Mouse (Mus musculus) MEL (cell line): ENCODE measurements around the gene Ptgis. TPM values are rescaled to one million over a fixed set of nuclear protein-coding genes. Genes with fewer than 3 reads are reported as not detected.

Source experiments
- DNase-seq: peaks from one replicate; pipeline ENCODE4 v3.0.0; 2011; ENCODE audit warnings: low read depth, low spot score
- H3K27ac ChIP-seq: 2 replicates; pipeline ENCODE4 v1.5.1; 2012; ENCODE audit warnings: low read depth, mild to moderate bottlenecking, control low read depth, low read length, moderate library complexity; ENCODE audit not compliant: control insufficient read depth
- H3K27me3 ChIP-seq, 2 experiments: fragments of 150-350 bp in 1 of 2; sonication (generic) in 1 of 2; 2 replicates each; pipeline ENCODE4 v1.6.1; 2012; ENCODE audit warnings: low read length in 2 of 2, mild to moderate bottlenecking in 2 of 2, improper control_type of control experiment in 1 of 2, moderate library complexity in 1 of 2; ENCODE audit not compliant: insufficient read depth in 2 of 2, control insufficient read depth in 1 of 2
- H3K36me3 ChIP-seq, 2 experiments: 2 replicates each; pipeline ENCODE4 v1.6.1; 2012 to 2014; ENCODE audit warnings: low read length in 2 of 2, improper control_type of control experiment in 1 of 2, inconsistent platforms in 1 of 2, mild to moderate bottlenecking in 1 of 2; ENCODE audit not compliant: insufficient read depth in 2 of 2, control insufficient read depth in 1 of 2
- H3K4me1 ChIP-seq, 2 experiments: fragments of 150-350 bp in 1 of 2; sonication (generic) in 1 of 2; 2 replicates each; pipeline ENCODE4 v1.6.1; 2012; ENCODE audit warnings: low read length in 2 of 2, improper control_type of control experiment in 1 of 2, mild to moderate bottlenecking in 1 of 2; ENCODE audit not compliant: insufficient read depth in 2 of 2, control insufficient read depth in 1 of 2
- H3K4me3 ChIP-seq, 2 experiments: fragments of 150-350 bp in 1 of 2; sonication (generic) in 1 of 2; 2 replicates each; pipeline ENCODE4 v1.5.1; 2012; ENCODE audit warnings: low read depth in 2 of 2, low read length in 2 of 2, mild to moderate bottlenecking in 2 of 2, moderate library complexity in 2 of 2, control low read depth in 1 of 2, improper control_type of control experiment in 1 of 2; ENCODE audit not compliant: control insufficient read depth in 1 of 2, insufficient read depth in 1 of 2
- H3K79me2 ChIP-seq: 2 replicates; pipeline ENCODE4 v1.6.1; 2012; ENCODE audit warnings: mild to moderate bottlenecking, low read length, moderate library complexity; ENCODE audit not compliant: control insufficient read depth, poor library complexity, insufficient read depth
- H3K9ac ChIP-seq: 2 replicates; pipeline ENCODE4 v1.6.1; 2012; ENCODE audit warnings: low read depth, mild to moderate bottlenecking, control low read depth, low read length, moderate library complexity; ENCODE audit not compliant: control insufficient read depth, poor library complexity, severe bottlenecking
- H3K9me3 ChIP-seq: fragments of 150-350 bp; sonication (generic); replicated peaks from 2 replicates; pipeline ENCODE4 v1.6.1; 2012; ENCODE audit warnings: mild to moderate bottlenecking, low read length, improper control_type of control experiment, moderate library complexity; ENCODE audit not compliant: insufficient read depth
- BHLHE40 ChIP-seq: IDR thresholded peaks from 2 replicates; pipeline ENCODE4 v1.6.1; 2012; ENCODE audit warnings: low read depth, mild to moderate bottlenecking, inconsistent platforms, low read length, improper control_type of control experiment, borderline replicate concordance
- E2F4 ChIP-seq: IDR thresholded peaks from 2 replicates; pipeline ENCODE4 v1.6.1; 2011; ENCODE audit warnings: low read depth, low read length, improper control_type of control experiment, borderline replicate concordance
- GABPA ChIP-seq: IDR thresholded peaks from 2 replicates; pipeline ENCODE4 v1.6.1; 2012; ENCODE audit warnings: low read depth, mild to moderate bottlenecking, inconsistent platforms, low read length, improper control_type of control experiment, moderate library complexity
- GATA1 ChIP-seq: IDR thresholded peaks from 2 replicates; pipeline ENCODE4 v1.6.1; 2011; ENCODE audit warnings: low read depth, low read length, improper control_type of control experiment
- KAT2A ChIP-seq: conservative IDR thresholded peaks from 2 replicates; pipeline ENCODE4 v1.6.1; 2012; ENCODE audit warnings: low read depth, low read length, improper control_type of control experiment, inconsistent platforms
- MAX ChIP-seq: IDR thresholded peaks from 2 replicates; pipeline ENCODE4 v1.6.1; 2011; ENCODE audit warnings: low read length, improper control_type of control experiment
- MAZ ChIP-seq: IDR thresholded peaks from 2 replicates; pipeline ENCODE4 v1.6.1; 2012; ENCODE audit warnings: low read depth, mild to moderate bottlenecking, inconsistent platforms, low read length, improper control_type of control experiment
- NELFE ChIP-seq: IDR thresholded peaks from 2 replicates; pipeline ENCODE4 v1.6.1; 2011; ENCODE audit warnings: low read depth, low read length, improper control_type of control experiment
- POLR2A ChIP-seq, 2 experiments: IDR thresholded peaks; 2 replicates each; pipeline ENCODE4 v1.6.1; 2011 to 2012; ENCODE audit warnings: low read length in 2 of 2, mild to moderate bottlenecking in 2 of 2, control low read depth in 1 of 2, improper control_type of control experiment in 1 of 2, low read depth in 1 of 2, moderate library complexity in 1 of 2; ENCODE audit not compliant: control insufficient read depth in 1 of 2, insufficient read depth in 1 of 2, poor library complexity in 1 of 2
- RAD21 ChIP-seq: IDR thresholded peaks from 2 replicates; pipeline ENCODE4 v1.6.1; 2011; ENCODE audit warnings: mild to moderate bottlenecking, low read depth, low read length, improper control_type of control experiment
- RCOR1 ChIP-seq: IDR thresholded peaks from 2 replicates; pipeline ENCODE4 v1.6.1; 2012; ENCODE audit warnings: low read depth, mild to moderate bottlenecking, inconsistent platforms, low read length, improper control_type of control experiment
- UBTF ChIP-seq: IDR thresholded peaks from 2 replicates; pipeline ENCODE4 v1.6.1; 2012; ENCODE audit warnings: low read depth, mild to moderate bottlenecking, inconsistent platforms, low read length, improper control_type of control experiment, moderate library complexity, borderline replicate concordance; ENCODE audit not compliant: insufficient read depth
- USF1 ChIP-seq: IDR thresholded peaks from 2 replicates; pipeline ENCODE4 v1.6.1; 2014; ENCODE audit warnings: low read depth, mild to moderate bottlenecking, inconsistent platforms, low read length, improper control_type of control experiment, moderate library complexity
- ZMIZ1 ChIP-seq: IDR thresholded peaks from 2 replicates; pipeline ENCODE4 v1.6.1; 2012; ENCODE audit warnings: low read depth, mild to moderate bottlenecking, inconsistent platforms, low read length, improper control_type of control experiment, moderate library complexity
- polyA plus RNA-seq, 2 experiments: library from polyadenylated mRNA; stranded (reverse) in 1 of 2; unstranded in 1 of 2; fragments of >175 nt in 1 of 2; fragments of >200 nt in 1 of 2; gene quantifications; 2 replicates each; pipeline versions ENCODE4 v1.2.1 to v1.2.4; 2012; ENCODE audit warnings: low replicate concordance in 2 of 2, low read depth in 1 of 2; ENCODE audit not compliant: insufficient read length in 2 of 2, insufficient read depth in 1 of 2, missing spikeins in 1 of 2
- total RNA-seq: library from RNA; depleted of rRNA; stranded (reverse); fragments of 300-350 nt; gene quantifications from 2 replicates; pipeline ENCODE4 v1.2.3, GENCODE M21; 2012

Gene Ptgis
- total and polyA plus RNA-seq, 3 experiments, result 7.3 to 12.7 TPM; not detected in 1

GRCm38 (mm10) chr2:167155541-167155973, 84.8 kb downstream of the Ptgis start:
- Histone ChIP-seq H3K36me3 (no peaks in the 10 kb centered on the region), H3K9ac (no peak overlapping the region), H3K79me2 (no peaks in the 10 kb centered on the region), H3K4me3 (no peak overlapping the region), H3K9me3 (no peaks in the 10 kb centered on the region), H3K4me1 (peaks cover 0 to 10% of the 10 kb centered on the region in 2 experiments; a peak in 2 of 4 replicates), H3K27me3 (no peaks in the 10 kb centered on the region), H3K27ac (no peak overlapping the region)
- DNase-seq, result no peak
- TF ChIP-seq GATA1 (no peak), RAD21 (no peak), MAZ (no peak), KAT2A (no peak), MAX (no peak), USF1 (no peak), GABPA (no peak), RCOR1 (no peak), POLR2A (IDR thresholded peaks at IDR 0.05; ENCODE audit: control insufficient read depth in 1 of 2, insufficient read depth in 1 of 2, low read depth in 1 of 2, low read length in 2 of 2, poor library complexity in 1 of 2) (no peak)

- Histone ChIP-seq H3K36me3 (no peaks in the 10 kb centered on the region), H3K4me1 (peaks cover 0 to 10% of the 10 kb centered on the region in 2 experiments; a peak in 2 of 4 replicates), H3K4me3 (no peak overlapping the region), H3K79me2 (no peaks in the 10 kb centered on the region), H3K27me3 (no peaks in the 10 kb centered on the region), H3K27ac (no peak overlapping the region), H3K9ac (no peak overlapping the region), H3K9me3 (no peaks in the 10 kb centered on the region)
- TF ChIP-seq GABPA (no peak), POLR2A (IDR thresholded peaks at IDR 0.05; ENCODE audit: control insufficient read depth in 1 of 2, insufficient read depth in 1 of 2, low read depth in 1 of 2, low read length in 2 of 2, poor library complexity in 1 of 2) (no peak), BHLHE40 (no peak), UBTF (no peak)
- DNase-seq, result no peak
Measured at GRCm38 (mm10) chr2:167150880-167151279, 89.5 kb downstream of the Ptgis start.

- H3K4me1 ChIP-seq, result peaks cover 0 to 7% of the 10 kb centered on the region in 2 experiments; a peak in 1 of 4 replicates
- H3K9ac ChIP-seq, result no peak overlapping the region
- no peaks in the 10 kb centered on the region for H3K36me3 ChIP-seq
- H3K27ac ChIP-seq, result no peak overlapping the region
- no peaks in the 10 kb centered on the region for H3K9me3 ChIP-seq
- no peak for DNase-seq
- TF ChIP-seq E2F4, result no peak
- no peak for TF ChIP-seq NELFE
- TF ChIP-seq ZMIZ1, result no peak
- no peaks in the 10 kb centered on the region for H3K79me2 ChIP-seq
- H3K4me3 ChIP-seq, result no peak overlapping the region
- no peaks in the 10 kb centered on the region for H3K27me3 ChIP-seq
Measured at GRCm38 (mm10) chr2:167150135-167150534, 90.3 kb downstream of the Ptgis start.
